Mouse (Mus musculus) kidney, postnatal 10 days (tissue): ENCODE measurements around the gene Casz1.

ENCODE experiments used
- DNase-seq: peaks from one replicate; pipeline ENCODE4 v3.0.0; 2021; ENCODE audit warnings: mixed read lengths

Casz1 gene

GRCm38 (mm10) chr4:148847636-148848035 lies 43.4 kb downstream of the Casz1 start:
- DNase-seq = no peak

- DNase-seq = no peak
These were observed 45.2 kb downstream of the Casz1 start for GRCm38 (mm10) chr4:148849437-148849836.

DNA sequence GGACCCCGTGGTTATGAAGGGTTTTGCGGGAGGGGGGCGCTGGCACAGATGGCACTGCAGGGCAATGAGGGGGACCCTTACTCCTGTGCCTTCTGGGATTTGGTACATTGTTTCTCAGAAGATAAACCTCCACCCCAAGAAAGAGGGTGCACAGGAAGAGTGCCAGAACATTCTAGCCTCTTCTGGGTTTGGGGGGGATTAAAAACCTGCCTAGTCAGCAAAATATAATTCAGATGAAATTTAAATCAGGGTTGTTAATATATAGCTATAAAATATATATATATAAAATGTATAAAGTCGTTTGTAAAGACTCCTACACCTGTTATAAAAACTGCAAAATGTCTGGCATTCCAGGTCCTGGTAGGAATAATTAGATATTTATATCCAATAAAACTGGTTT lies 48.8 kb downstream of the Casz1 start:
- DNase-seq = no peak

- DNase-seq = no peak
These were observed 49.9 kb downstream of the Casz1 start for GRCm38 (mm10) chr4:148854093-148854492.

- DNase-seq = no peak
These were observed 51.3 kb downstream of the Casz1 start for GRCm38 (mm10) chr4:148855527-148855926.

GRCm38 (mm10) chr4:148856216-148856615 lies 52.0 kb downstream of the Casz1 start:
- no peak for DNase-seq

DNA sequence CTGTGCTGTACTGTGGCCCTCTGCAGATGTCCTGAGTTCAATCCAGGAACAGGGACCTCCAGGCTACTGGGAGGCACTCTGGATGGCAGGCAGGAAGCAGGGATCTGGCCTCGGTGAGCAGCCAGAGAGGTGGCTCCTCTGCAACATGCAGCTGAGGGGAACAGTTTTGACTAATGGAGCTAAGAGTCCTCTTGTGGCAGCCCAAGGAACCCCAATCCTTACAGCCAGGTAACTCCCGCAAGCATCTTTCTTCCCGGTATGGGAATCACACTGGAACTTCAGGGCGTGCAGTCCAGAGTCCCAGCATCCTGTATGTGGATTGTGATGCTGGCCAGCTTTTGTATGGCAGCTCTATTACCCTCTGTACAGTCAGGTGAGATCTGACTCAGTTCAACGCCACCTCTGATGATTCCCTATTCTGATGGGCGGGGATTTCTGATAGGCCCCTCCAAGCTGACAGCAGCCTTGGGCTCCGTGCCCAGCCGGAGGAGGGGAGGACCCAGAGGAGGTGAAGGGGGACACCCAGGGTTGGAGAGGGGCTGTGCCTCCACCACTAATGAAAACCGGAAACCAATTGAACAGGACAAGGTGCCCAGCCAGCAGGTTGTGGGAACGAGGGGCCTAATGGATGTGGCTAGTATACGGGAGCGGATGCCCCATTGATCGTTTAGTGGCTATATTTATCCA lies 53.3 kb downstream of the Casz1 start:
- DNase-seq = no peak

DNA sequence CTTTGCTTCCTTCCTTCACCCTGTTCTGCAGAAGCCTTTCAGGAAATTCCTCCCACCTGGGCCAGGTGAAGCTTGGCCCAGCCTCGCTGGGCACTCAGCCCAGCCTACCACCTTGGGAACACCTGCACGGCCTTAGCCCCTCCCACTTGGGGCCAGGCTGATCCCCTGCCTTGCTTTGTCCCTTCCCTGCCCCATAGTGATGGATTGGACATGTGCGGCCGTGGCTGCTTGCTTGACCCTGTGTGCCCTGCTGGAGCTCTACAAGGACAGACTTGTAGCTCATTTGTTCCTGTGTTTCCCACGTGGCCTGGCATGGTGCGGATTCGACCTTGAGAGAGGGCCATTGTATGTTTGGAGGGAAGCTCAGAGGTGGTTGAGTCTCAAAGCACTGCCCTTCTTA lies 54.0 kb downstream of the Casz1 start:
- peak; percentile 66 for DNase-seq

GRCm38 (mm10) chr4:148859415-148859814 lies 55.2 kb downstream of the Casz1 start:
- no peak for DNase-seq

GRCm38 (mm10) chr4:148859906-148860491 lies 55.8 kb downstream of the Casz1 start:
- DNase-seq = peak; percentile 58

GRCm38 (mm10) chr4:148860636-148861035 lies 56.4 kb downstream of the Casz1 start:
- DNase-seq = no peak

- no peak for DNase-seq
These were observed 62.7 kb downstream of the Casz1 start for GRCm38 (mm10) chr4:148866812-148867470.

- DNase-seq = peak; percentile 90
These were observed 63.6 kb downstream of the Casz1 start for GRCm38 (mm10) chr4:148867721-148868397.

GRCm38 (mm10) chr4:148869566-148869965 lies 65.3 kb downstream of the Casz1 start:
- peak; percentile 62 for DNase-seq

GRCm38 (mm10) chr4:148870496-148870895 lies 66.3 kb downstream of the Casz1 start:
- DNase-seq = no peak

DNA sequence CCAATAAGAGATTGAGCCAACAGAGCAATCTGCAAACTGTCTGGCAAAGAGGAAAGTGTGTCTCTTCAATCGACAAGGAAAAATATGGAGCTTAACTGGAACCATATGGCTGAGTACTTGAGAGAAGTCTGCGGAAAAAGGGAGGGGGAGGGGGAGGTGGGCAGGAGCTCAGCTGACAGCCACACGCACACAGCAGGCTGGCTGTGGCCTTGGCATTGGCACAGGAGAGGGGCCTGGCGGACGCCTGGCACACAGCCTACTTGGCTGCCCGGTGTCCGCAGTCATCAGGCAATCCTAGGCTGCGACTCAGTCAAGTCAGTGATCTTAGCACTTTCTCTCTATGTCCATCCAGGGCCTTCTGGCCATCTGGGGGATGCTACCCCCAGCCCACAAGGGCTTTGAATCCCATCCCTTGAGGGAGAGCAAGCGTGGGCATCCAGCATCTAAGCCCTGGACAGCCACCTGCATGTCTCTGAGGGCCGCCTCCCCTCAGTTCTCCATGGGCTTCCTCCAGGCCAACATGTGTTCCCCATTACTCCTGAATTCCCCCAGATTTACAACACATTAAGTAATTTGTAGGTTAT lies 67.6 kb downstream of the Casz1 start:
- DNase-seq = no peak

- DNase-seq = no peak
These were observed 68.1 kb downstream of the Casz1 start for GRCm38 (mm10) chr4:148872372-148872771.

DNA sequence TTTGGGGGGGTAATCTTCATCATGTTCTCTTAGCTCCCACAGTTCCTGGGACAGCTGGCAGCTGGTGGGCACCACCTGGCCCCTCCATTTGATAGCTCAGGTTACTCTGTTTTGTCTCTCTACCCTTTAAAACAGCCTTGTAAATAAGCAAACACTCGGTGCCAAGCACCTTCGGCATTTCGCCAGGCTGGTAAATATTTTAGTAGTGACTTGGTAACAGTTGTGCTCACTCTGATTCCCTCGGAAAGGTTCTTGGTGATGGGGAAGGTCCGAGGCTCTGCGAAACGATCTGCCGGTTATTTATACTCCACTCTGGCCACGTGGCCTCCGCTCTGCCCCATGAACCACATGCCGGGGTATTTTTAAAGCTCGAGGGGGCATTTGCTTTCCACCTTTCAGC lies 68.6 kb downstream of the Casz1 start:
- DNase-seq = no peak

DNA sequence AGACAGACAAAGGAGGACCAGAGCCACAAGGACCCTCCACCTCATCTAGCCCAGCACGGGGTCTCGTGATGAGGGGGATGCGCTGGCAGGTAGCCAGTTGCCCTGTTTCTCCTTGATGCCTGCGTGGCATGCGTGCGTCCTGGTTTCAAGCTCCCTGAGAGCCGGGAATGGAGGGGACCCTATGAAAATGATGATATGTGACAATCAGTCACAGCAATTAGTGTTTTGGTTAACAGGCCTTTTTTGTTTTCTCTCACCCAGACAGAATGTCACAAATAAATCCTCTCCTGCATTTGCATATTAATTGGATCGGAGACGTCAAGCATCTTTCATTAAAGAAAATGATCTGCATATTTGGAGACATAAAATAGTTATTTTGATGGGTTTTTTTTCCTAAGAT lies 71.9 kb downstream of the Casz1 start:
- DNase-seq = no peak

GRCm38 (mm10) chr4:148876867-148877266 lies 72.6 kb downstream of the Casz1 start:
- no peak for DNase-seq

- no peak for DNase-seq
These were observed 74.2 kb downstream of the Casz1 start for GRCm38 (mm10) chr4:148878192-148878983.

DNA sequence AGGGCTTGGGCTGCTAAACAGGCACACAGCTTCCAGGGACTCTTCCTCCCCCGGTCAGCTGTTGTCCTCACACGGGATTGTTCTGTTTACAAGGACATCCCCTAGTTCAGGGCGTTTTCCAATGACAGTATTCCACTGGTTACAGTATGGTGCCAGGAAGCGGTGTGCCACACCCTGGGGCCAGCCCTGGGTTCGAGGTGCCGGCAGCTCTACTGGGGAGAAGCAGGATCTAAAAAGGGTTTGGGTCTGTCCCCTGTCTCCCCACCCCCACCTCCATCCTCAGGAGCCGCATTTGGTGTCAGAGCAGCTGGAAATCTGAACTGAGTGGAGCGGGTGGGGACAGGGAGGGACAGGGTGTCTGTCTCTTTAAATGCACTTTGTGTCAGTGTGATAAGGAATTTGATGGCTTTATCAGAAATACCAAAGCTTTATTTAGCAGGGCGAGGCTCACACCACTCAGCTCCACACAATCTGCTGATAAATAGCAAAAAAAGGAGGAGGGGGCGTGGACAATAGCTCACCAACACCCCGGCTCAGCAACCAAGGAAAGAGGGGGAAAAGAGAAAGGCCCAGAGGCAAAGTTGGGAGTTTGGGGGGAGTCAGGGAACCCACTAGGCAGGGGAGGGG lies 74.9 kb downstream of the Casz1 start:
- DNase-seq = no peak
